Mouse (Mus musculus): Measurements from ENCODE around the gene Gjb1. TPM values are rescaled to one million over a fixed set of nuclear protein-coding genes. Genes with fewer than 3 reads are reported as not detected.
A peak's percentile ranks its signal among the peaks of the same experiment; 100 is the strongest.

Gjb1 gene
- 2.0 and 2.1 TPM in 2 replicates for polyA plus RNA-seq (2011; ENCODE audit: insufficient read depth, insufficient read length, low read depth, missing spikeins)

DNA sequence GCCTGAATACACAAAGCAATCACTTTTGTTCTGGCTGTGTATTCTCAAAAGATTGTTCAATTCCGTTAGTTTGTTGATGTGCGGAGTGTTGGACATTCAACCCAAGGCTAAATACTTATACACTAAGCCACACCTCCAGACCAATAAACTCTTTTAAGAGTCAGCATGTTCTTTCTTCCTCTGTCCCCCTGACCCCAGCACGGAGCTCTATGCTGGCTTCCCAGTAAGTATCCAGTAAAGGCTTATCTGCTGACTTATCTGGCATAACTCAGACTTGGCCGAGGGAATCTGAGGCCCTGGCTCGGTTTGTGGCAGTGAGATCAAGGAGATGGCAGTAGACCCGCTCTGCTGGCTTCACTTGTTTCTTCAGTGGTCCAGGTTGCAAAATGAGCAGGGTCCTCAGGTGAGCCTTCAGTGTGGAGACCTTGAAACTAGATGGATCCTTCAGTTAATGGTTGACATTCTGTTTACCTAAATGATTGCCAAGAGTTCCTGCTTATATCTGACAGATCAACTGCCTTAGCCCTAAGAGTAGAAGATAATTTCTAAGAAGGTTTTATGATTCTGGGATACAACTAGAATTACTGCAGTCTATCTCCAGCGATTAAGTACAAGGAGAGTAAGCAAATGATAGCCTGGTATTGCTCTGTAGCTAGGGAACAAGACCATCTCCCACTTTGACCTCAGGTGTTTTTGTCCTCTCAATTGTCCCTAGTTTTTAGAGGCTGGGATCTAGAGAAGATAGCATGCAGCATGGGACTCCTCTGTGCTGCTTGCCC, at the start of gene Gjb1:
Gjb1 (plus strand) TSS at position 189 of the 779 bp plus-strand sequence.
- no peak within 1 kb of the TSS for H3K4me3 ChIP-seq (ENCODE audit: low read depth, low read length)
- H3K36me3 ChIP-seq (ENCODE audit: control insufficient read depth, insufficient read depth, low read length, poor library complexity, severe bottlenecking), result no peaks in the 10 kb centered on the region
- TF ChIP-seq POLR2A (IDR thresholded peaks at IDR 0.05; ENCODE audit: insufficient read depth, low read length), result no peak
- TF ChIP-seq EP300 (IDR thresholded peaks at IDR 0.05; ENCODE audit: insufficient read depth, low read depth, low read length), result no peak
- no peak for TF ChIP-seq CTCF (IDR thresholded peaks at IDR 0.05; ENCODE audit: low read depth, low read length)
- H3K9me3 ChIP-seq (replicated peaks; ENCODE audit: control insufficient read depth, insufficient read depth, low read length, poor library complexity, severe bottlenecking), result no peaks in the 10 kb centered on the region
- no peaks in the 10 kb centered on the region for H3K4me1 ChIP-seq (ENCODE audit: control insufficient read depth, insufficient read depth, low read length)
- H3K27ac ChIP-seq (ENCODE audit: insufficient read depth, low read length), result no peak within 1 kb of the TSS
- H3K27me3 ChIP-seq (ENCODE audit: control insufficient read depth, insufficient read depth, low read length, poor library complexity, severe bottlenecking), result no peaks in the 10 kb centered on the region
- H3K9ac ChIP-seq (ENCODE audit: low read depth, poor library complexity, severe bottlenecking), result no peak within 1 kb of the TSS

DNA sequence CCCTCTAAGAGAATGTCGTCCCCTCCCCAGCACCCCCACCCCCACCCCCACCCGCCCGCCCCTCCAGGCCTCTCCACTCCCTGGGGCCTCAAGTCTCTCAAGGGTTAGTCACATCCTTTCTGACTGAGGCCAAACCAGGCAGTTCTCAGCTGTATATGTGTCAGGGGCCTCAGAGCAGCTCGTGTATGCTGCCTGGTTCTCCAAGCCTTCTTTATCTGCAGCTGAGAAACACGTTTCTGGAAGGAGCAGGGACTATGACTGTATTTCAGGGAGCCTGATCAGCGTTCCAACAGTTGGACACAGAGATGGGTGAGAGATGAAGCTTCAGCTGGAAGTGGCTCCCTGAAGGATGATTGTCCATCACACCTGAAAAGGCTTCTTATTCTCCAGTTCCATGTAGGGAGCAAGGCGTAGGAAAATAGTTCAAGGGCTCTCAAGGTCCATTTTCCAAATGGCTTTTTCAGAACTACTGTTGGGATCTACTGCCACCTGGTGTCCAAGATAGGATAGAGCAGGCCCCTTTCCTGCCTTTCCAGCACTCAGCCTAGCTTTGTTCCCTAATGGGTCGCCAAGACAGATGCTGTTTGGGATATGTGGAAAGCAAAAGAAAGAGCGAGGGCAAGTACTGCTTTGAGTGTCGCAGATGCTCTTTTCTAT, 46.7 kb upstream of the Gjb1 start:
- peak overlapping the region; percentile 38 for H3K9ac ChIP-seq (ENCODE audit: low read depth, poor library complexity, severe bottlenecking)
- H3K36me3 ChIP-seq (ENCODE audit: control insufficient read depth, insufficient read depth, low read length, poor library complexity, severe bottlenecking), result no peaks in the 10 kb centered on the region
- no peaks in the 10 kb centered on the region for H3K4me1 ChIP-seq (ENCODE audit: control insufficient read depth, insufficient read depth, low read length)
- no peak overlapping the region for H3K4me3 ChIP-seq (ENCODE audit: low read depth, low read length)
- H3K27me3 ChIP-seq (ENCODE audit: control insufficient read depth, insufficient read depth, low read length, poor library complexity, severe bottlenecking), result no peaks in the 10 kb centered on the region
- no peaks in the 10 kb centered on the region for H3K9me3 ChIP-seq (replicated peaks; ENCODE audit: control insufficient read depth, insufficient read depth, low read length, poor library complexity, severe bottlenecking)
- H3K27ac ChIP-seq (ENCODE audit: insufficient read depth, low read length), result peak overlapping the region; percentile 51
- TF ChIP-seq EP300 (IDR thresholded peaks at IDR 0.05; ENCODE audit: insufficient read depth, low read depth, low read length) (no peak), POLR2A (IDR thresholded peaks at IDR 0.05; ENCODE audit: insufficient read depth, low read length) (no peak)

DNA sequence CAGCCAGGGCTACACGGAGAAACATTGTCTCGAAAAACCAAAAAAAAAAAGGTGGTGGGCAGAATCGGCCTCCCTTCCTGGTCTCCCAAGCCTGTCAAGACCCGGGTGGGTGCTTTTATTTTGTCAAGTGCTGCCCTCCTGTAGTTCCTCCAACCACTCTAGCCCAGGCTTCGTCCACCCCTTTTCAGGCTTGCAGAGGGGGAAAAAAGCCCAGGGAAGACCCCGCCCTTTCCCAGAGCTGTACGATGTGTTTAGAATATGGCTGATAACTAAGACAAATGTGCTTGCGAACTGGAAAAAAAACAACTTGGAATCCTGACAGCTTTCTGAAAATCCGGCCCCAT, 44.2 kb upstream of the Gjb1 start:
- peak overlapping the region; percentile 94 for H3K9ac ChIP-seq (ENCODE audit: low read depth, poor library complexity, severe bottlenecking)
- peak overlapping the region; percentile 89 for H3K27ac ChIP-seq (ENCODE audit: insufficient read depth, low read length)
- no peaks in the 10 kb centered on the region for H3K4me1 ChIP-seq (ENCODE audit: control insufficient read depth, insufficient read depth, low read length)
- no peaks in the 10 kb centered on the region; the same call in 1 of the 2 replicates for H3K9me3 ChIP-seq (replicated peaks; ENCODE audit: control insufficient read depth, insufficient read depth, low read length, poor library complexity, severe bottlenecking)
- TF ChIP-seq POLR2A (IDR thresholded peaks at IDR 0.05; ENCODE audit: insufficient read depth, low read length), result no peak
- no peak for TF ChIP-seq EP300 (IDR thresholded peaks at IDR 0.05; ENCODE audit: insufficient read depth, low read depth, low read length)
- no peak for TF ChIP-seq CTCF (IDR thresholded peaks at IDR 0.05; ENCODE audit: low read depth, low read length)
- H3K36me3 ChIP-seq (ENCODE audit: control insufficient read depth, insufficient read depth, low read length, poor library complexity, severe bottlenecking), result no peaks in the 10 kb centered on the region
- H3K4me3 ChIP-seq (ENCODE audit: low read depth, low read length), result peak overlapping the region; percentile 73
- no peaks in the 10 kb centered on the region for H3K27me3 ChIP-seq (ENCODE audit: control insufficient read depth, insufficient read depth, low read length, poor library complexity, severe bottlenecking)

DNA sequence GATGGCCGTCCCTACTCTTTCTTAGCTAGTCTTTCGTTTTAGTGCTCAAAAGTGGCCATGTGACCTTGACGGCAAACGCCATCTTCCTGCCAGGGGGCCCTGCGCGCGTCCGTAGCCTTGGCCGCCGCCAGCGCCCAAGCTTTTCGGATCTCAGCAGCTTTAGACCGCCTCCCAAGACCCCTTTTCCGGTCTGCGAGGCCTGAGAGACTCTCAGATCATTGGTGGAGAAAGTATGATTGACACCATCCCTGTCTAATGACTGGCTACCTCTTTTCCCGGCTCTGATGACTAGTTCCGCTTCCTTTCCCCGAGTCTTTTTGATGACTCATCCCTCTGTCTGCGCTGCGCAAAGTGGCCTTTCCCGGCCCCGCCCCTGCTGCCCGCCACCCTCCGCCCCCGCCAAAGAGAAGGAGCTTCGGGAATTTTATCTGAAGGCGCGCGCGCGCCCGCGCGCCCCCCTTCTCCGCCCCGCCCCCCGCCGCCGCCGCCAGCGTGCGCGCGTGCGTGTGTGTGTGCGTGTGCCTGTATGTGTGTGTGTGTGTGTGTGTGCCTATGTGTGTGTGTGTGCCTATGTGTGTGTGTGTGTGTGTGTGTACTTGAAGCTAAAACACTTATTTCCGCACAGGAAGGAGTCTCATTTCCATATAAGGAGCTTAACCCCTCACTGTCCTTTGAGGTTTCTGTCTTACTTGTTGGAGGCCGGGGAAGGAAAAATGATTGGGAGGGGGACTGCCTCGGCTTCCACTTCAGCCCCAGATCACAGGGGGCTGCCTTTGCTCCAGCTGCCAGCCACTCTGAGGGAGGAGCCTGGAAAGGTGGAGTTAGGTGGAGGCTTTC, 43.6 kb upstream of the Gjb1 start:
- Histone ChIP-seq H3K9ac (ENCODE audit: low read depth, poor library complexity, severe bottlenecking) (peak overlapping the region; percentile 94), H3K9me3 (replicated peaks; ENCODE audit: control insufficient read depth, insufficient read depth, low read length, poor library complexity, severe bottlenecking) (no peaks in the 10 kb centered on the region; the same call in 1 of the 2 replicates), H3K4me1 (ENCODE audit: control insufficient read depth, insufficient read depth, low read length) (no peaks in the 10 kb centered on the region), H3K36me3 (ENCODE audit: control insufficient read depth, insufficient read depth, low read length, poor library complexity, severe bottlenecking) (no peaks in the 10 kb centered on the region), H3K27ac (ENCODE audit: insufficient read depth, low read length) (peak overlapping the region; percentile 90), H3K27me3 (ENCODE audit: control insufficient read depth, insufficient read depth, low read length, poor library complexity, severe bottlenecking) (no peaks in the 10 kb centered on the region), H3K4me3 (ENCODE audit: low read depth, low read length) (peak overlapping the region; percentile 82)
- no peak for TF ChIP-seq CTCF (IDR thresholded peaks at IDR 0.05; ENCODE audit: low read depth, low read length)
- no peak for TF ChIP-seq POLR2A (IDR thresholded peaks at IDR 0.05; ENCODE audit: insufficient read depth, low read length)
- TF ChIP-seq EP300 (IDR thresholded peaks at IDR 0.05; ENCODE audit: insufficient read depth, low read depth, low read length), result no peak

DNA sequence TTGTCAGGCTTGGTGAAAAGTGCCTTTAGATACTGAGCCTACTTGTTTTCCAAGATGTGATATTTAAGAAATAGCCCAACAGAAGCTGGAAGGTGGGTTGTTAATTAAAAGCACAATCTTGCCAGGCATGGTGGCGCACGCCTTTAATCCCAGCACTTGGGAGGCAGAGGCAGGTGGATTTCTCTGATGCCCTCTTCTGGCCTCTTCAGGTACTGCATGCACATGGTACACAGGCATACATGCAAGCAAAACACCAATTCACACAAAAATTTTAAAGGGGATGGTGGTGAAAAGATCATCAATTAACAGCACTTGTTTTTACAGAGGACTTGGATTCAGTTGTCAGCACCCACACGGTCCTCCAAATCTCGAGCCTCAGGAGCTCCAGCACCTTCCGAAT, 41.6 kb upstream of the Gjb1 start:
- Histone ChIP-seq H3K4me3 (ENCODE audit: low read depth, low read length) (no peak overlapping the region), H3K9me3 (replicated peaks; ENCODE audit: control insufficient read depth, insufficient read depth, low read length, poor library complexity, severe bottlenecking) (no peaks in the 10 kb centered on the region; the same call in 1 of the 2 replicates), H3K9ac (ENCODE audit: low read depth, poor library complexity, severe bottlenecking) (no peak overlapping the region), H3K4me1 (ENCODE audit: control insufficient read depth, insufficient read depth, low read length) (no peaks in the 10 kb centered on the region), H3K27ac (ENCODE audit: insufficient read depth, low read length) (no peak overlapping the region), H3K27me3 (ENCODE audit: control insufficient read depth, insufficient read depth, low read length, poor library complexity, severe bottlenecking) (no peaks in the 10 kb centered on the region), H3K36me3 (ENCODE audit: control insufficient read depth, insufficient read depth, low read length, poor library complexity, severe bottlenecking) (no peaks in the 10 kb centered on the region)
- TF ChIP-seq CTCF (IDR thresholded peaks at IDR 0.05; ENCODE audit: low read depth, low read length) (no peak), EP300 (IDR thresholded peaks at IDR 0.05; ENCODE audit: insufficient read depth, low read depth, low read length) (no peak), POLR2A (IDR thresholded peaks at IDR 0.05; ENCODE audit: insufficient read depth, low read length) (no peak)
